Mouse (Mus musculus): ENCODE results near the gene Tmbim4. TPM values are rescaled to one million over a fixed set of nuclear protein-coding genes. Genes with fewer than 3 reads are reported as not detected.

Tmbim4 gene
- polyA plus RNA-seq (2015; fragmentation: Nextera tagmentation; extraction: Ambion mirVana) = 103 and 119 TPM in 2 replicates

DNA sequence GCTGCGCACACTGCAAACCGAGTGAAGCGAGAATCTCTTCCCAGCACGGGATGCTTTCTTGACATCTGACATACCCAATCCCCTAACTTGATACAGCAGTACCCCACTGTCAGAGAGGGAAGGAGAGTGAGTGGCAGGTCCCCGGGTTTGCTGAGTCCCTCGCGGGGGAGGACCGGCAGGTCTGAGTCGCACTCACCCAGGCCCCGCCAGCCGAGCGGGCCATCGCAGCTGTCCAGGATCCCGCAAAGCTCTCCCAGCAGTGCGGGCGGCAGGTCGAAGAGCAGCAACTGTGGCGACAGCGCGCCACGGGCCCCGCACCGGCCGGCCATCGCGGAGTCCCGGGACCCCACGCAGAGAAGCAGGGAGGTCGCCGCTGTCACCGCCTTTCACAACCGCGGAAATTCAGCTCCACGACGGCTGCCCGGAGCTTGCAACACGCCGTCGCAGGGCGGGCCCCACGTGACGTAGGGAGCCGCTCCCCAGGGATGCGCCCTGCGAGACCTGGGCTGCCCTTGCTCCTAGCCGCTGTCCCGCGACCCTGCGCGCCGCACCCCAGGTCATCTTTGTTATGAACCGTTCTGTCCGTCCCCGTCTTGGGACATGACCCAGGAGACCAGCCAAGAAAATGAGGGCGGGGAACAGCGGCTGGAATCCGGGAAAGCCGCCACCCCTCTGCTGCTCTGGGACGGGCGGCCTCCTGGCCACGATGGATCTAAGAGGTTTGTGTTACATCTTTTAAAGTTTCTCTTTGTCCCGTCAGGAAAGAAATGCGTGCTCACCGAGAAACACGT is at the start of gene Tmbim4:
Tmbim4 (plus strand) TSS at position 460 of the 791 bp plus-strand sequence.
- Histone ChIP-seq H3K4me2 (peak within 1 kb of the TSS; percentile 96), H3K4me1 (peaks cover 7% of the 10 kb centered on the region; the same call in 1 of the 2 replicates), H3K4me3 (peak within 1 kb of the TSS; percentile 65), H3K36me3 (no peaks in the 10 kb centered on the region), H3K27ac (replicated peaks) (no peak within 1 kb of the TSS), H3K9me3 (no peaks in the 10 kb centered on the region), H3K27me3 (replicated peaks) (peaks cover 40% of the 10 kb centered on the region), H3K9ac (peak within 1 kb of the TSS; percentile 77)
- WGBS = 2% methylated on average over 65 of the region's 65 CpGs
- ATAC-seq (ENCODE audit: extremely low read depth, insufficient number of reproducible peaks, low FRiP score, low TSS enrichment) = peak; percentile 77

DNA sequence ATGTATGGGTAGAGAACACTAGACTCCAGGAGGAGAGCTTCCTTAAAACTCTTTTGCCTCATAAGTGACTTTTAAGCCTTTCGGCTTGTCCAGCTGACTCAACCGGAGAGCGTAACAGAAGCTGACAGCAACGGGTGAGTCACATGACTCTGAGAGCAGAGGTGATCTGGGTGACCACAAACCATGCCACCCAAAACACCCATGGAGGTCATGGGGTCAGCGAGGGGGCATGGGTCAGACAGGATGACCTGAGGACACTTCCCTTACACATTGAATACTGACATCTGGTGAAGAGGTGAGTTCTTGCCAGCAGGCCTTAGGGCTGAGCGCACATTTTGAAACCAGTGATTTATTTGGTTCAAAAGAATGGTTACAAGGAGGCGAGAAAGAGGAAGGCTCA is 49.7 kb upstream of the Tmbim4 start:
- Histone ChIP-seq H3K9ac (no peak overlapping the region), H3K9me3 (no peaks in the 10 kb centered on the region; the same call in 1 of the 2 replicates), H3K4me3 (no peak overlapping the region), H3K4me2 (no peak overlapping the region), H3K36me3 (no peaks in the 10 kb centered on the region), H3K27ac (replicated peaks) (no peak overlapping the region), H3K27me3 (replicated peaks) (no peaks in the 10 kb centered on the region), H3K4me1 (no peaks in the 10 kb centered on the region)
- WGBS = 88% methylated on average over 7 of the region's 7 CpGs
- no peak for ATAC-seq (ENCODE audit: extremely low read depth, insufficient number of reproducible peaks, low FRiP score, low TSS enrichment)

DNA sequence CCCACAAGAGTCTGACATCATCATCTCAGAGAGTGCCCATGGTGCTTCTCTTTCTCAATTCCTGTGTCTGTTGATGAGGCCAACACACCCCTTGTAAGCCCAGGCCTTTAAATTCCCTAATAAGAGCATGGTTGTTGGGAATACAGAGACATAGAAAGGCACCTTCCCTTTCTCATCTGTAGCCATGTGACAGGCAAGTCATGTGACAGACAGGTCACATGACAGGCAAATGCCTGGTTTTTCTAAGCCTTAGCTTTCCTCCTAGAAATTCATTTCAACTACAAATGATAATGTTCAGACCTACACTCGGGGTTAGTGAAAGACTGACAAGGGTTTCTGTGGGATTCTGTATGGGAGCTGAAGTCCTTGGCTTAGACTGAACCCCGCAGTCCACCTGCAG is 47.5 kb upstream of the Tmbim4 start:
- H3K4me1 ChIP-seq = no peaks in the 10 kb centered on the region
- no peak for ATAC-seq (ENCODE audit: extremely low read depth, insufficient number of reproducible peaks, low FRiP score, low TSS enrichment)
- 76% methylated on average over 2 of the region's 2 CpGs for WGBS
- no peak overlapping the region for H3K4me2 ChIP-seq
- H3K9ac ChIP-seq = no peak overlapping the region
- H3K27me3 ChIP-seq (replicated peaks) = no peaks in the 10 kb centered on the region
- no peaks in the 10 kb centered on the region for H3K36me3 ChIP-seq
- no peak overlapping the region for H3K4me3 ChIP-seq
- H3K27ac ChIP-seq (replicated peaks) = no peak overlapping the region
- no peaks in the 10 kb centered on the region; the same call in 1 of the 2 replicates for H3K9me3 ChIP-seq

GRCm38 (mm10) chr10:120160533-120160932 is 40.9 kb upstream of the Tmbim4 start:
- no peak overlapping the region for H3K4me2 ChIP-seq
- H3K36me3 ChIP-seq = no peaks in the 10 kb centered on the region
- H3K27ac ChIP-seq (replicated peaks) = no peak overlapping the region
- WGBS = 69% methylated on average over 9 of the region's 9 CpGs
- no peak overlapping the region for H3K4me3 ChIP-seq
- no peak for ATAC-seq (ENCODE audit: extremely low read depth, insufficient number of reproducible peaks, low FRiP score, low TSS enrichment)
- no peak overlapping the region for H3K9ac ChIP-seq
- H3K4me1 ChIP-seq = no peaks in the 10 kb centered on the region
- no peaks in the 10 kb centered on the region for H3K27me3 ChIP-seq (replicated peaks)
- no peaks in the 10 kb centered on the region for H3K9me3 ChIP-seq

GRCm38 (mm10) chr10:120162840-120163239 is 38.5 kb upstream of the Tmbim4 start:
- WGBS = 76% methylated on average over 10 of the region's 10 CpGs
- Histone ChIP-seq H3K27me3 (replicated peaks) (no peaks in the 10 kb centered on the region), H3K4me2 (no peak overlapping the region), H3K4me1 (no peaks in the 10 kb centered on the region), H3K9ac (no peak overlapping the region), H3K27ac (replicated peaks) (no peak overlapping the region), H3K4me3 (no peak overlapping the region), H3K36me3 (no peaks in the 10 kb centered on the region), H3K9me3 (no peaks in the 10 kb centered on the region)
- ATAC-seq (ENCODE audit: extremely low read depth, insufficient number of reproducible peaks, low FRiP score, low TSS enrichment) = no peak

DNA sequence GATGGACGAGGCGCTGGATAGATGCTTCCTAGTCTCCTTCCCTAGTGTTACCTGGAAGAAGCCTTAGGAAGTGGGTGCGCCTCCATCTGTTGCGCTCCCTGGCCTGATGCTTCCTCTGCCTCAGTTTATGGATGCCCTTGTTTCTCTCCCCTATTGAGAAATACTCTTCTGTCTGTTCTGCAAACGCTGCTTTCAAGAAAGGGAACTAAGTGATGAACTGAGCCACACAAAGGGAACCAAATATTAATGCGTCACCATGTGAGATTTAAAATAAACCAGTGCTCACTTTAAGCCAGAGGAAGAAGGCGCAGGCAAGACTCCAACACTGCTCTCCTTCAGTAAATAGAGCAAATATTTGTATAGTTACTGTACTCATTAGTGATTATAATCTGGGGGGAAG is 37.9 kb upstream of the Tmbim4 start:
- Histone ChIP-seq H3K9ac (no peak overlapping the region), H3K9me3 (no peaks in the 10 kb centered on the region), H3K27me3 (replicated peaks) (no peaks in the 10 kb centered on the region), H3K4me1 (peaks cover 6% of the 10 kb centered on the region), H3K4me2 (no peak overlapping the region), H3K4me3 (no peak overlapping the region), H3K27ac (replicated peaks) (no peak overlapping the region), H3K36me3 (no peaks in the 10 kb centered on the region)
- no peak for ATAC-seq (ENCODE audit: extremely low read depth, insufficient number of reproducible peaks, low FRiP score, low TSS enrichment)
- WGBS = 86% methylated on average over 7 of the region's 7 CpGs

DNA sequence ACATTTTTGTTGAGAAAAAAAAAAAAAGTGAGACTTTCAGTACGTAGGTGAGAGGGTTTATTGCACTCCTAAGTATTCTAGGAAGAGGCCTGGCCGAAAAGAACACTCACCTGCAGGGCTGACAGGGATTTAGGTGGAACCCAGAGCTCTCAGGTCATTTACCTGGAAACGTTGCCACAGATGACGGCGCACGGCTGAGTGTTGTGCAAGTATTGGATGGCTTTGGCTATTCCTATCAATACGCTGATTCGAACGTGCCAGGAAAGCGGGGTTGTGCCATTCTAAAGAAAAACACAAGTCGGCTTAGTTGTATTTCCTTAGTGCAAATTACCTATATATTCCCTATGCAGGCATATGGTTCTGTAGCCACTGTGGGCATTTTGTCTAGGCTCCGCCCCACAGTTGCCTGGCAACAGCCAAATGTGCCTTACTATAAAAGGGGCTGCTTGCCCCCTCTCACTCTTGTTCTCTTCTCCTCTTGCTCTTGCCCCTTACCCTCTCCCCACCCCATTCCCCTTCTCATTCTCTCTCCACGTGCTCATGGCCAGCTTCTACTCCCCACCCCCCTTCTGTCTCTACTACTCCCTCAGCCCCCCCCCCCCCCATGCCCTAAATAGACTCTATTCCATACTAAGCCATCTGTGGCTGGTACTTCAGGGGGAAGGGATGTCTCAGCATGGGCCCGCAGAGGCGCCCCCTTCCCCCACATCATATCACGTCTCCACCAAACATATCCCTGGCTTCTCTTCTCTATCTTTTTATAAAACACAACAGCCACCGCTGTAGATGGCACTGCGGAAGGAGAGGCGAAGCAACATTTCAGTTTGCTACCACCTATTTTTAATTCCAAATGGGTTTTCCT is 36.2 kb upstream of the Tmbim4 start:
- no peak overlapping the region for H3K9ac ChIP-seq
- no peaks in the 10 kb centered on the region for H3K9me3 ChIP-seq
- H3K4me2 ChIP-seq = no peak overlapping the region
- H3K36me3 ChIP-seq = no peaks in the 10 kb centered on the region
- 85% methylated on average over 19 of the region's 19 CpGs for WGBS
- H3K4me1 ChIP-seq = peaks cover 15% of the 10 kb centered on the region
- H3K4me3 ChIP-seq = no peak overlapping the region
- ATAC-seq (ENCODE audit: extremely low read depth, insufficient number of reproducible peaks, low FRiP score, low TSS enrichment) = no peak
- H3K27ac ChIP-seq (replicated peaks) = no peak overlapping the region
- no peaks in the 10 kb centered on the region for H3K27me3 ChIP-seq (replicated peaks)

GRCm38 (mm10) chr10:120165793-120166503 is 35.4 kb upstream of the Tmbim4 start:
- WGBS = 85% methylated on average over 17 of the region's 17 CpGs

DNA sequence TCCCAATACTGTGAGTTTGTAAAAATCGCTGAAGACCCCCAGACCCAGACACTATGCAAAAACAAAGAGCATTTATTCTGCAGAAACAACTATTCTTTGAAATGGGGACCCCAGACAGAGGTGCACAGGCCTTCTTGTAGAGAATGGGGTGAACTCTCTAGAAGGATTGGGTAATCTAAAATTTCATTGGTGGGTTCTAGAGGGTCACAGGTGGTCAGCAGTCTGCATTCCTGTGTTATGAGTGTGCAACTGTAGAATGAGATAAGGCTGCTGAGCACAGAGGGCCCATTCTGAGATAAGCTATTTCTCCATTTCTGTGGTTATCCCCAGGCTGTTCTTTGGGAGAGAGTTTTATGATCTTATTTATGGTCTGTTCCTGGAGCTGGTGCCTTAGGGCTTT is 33.3 kb upstream of the Tmbim4 start:
- H3K27me3 ChIP-seq (replicated peaks) = no peaks in the 10 kb centered on the region
- H3K9me3 ChIP-seq = no peaks in the 10 kb centered on the region
- H3K4me1 ChIP-seq = peaks cover 15% of the 10 kb centered on the region
- H3K4me2 ChIP-seq = no peak overlapping the region
- WGBS = 77% methylated on average over 1 of the region's 1 CpGs
- H3K27ac ChIP-seq (replicated peaks) = no peak overlapping the region
- no peak overlapping the region for H3K4me3 ChIP-seq
- no peak overlapping the region for H3K9ac ChIP-seq
- H3K36me3 ChIP-seq = no peaks in the 10 kb centered on the region
- ATAC-seq (ENCODE audit: extremely low read depth, insufficient number of reproducible peaks, low FRiP score, low TSS enrichment) = no peak

More at GRCm38 (mm10) chr10:120165793-120166503, 35.4 kb upstream of the Tmbim4 start:
- no peaks in the 10 kb centered on the region for H3K36me3 ChIP-seq
- ATAC-seq (ENCODE audit: extremely low read depth, insufficient number of reproducible peaks, low FRiP score, low TSS enrichment) = no peak
- no peak overlapping the region for H3K4me3 ChIP-seq
- H3K9ac ChIP-seq = no peak overlapping the region
- no peaks in the 10 kb centered on the region for H3K9me3 ChIP-seq
- H3K4me2 ChIP-seq = no peak overlapping the region
- H3K27me3 ChIP-seq (replicated peaks) = no peaks in the 10 kb centered on the region
- H3K27ac ChIP-seq (replicated peaks) = no peak overlapping the region
- peaks cover 15% of the 10 kb centered on the region for H3K4me1 ChIP-seq

- Histone ChIP-seq H3K4me2 (no peak overlapping the region), H3K9ac (no peak overlapping the region), H3K9me3 (no peaks in the 10 kb centered on the region), H3K36me3 (no peaks in the 10 kb centered on the region), H3K27ac (replicated peaks) (no peak overlapping the region), H3K4me1 (peaks cover 15% of the 10 kb centered on the region), H3K4me3 (no peak overlapping the region), H3K27me3 (replicated peaks) (no peaks in the 10 kb centered on the region)
- no peak for ATAC-seq (ENCODE audit: extremely low read depth, insufficient number of reproducible peaks, low FRiP score, low TSS enrichment)
- 45% methylated on average over 10 of the region's 10 CpGs for WGBS
Measured at GRCm38 (mm10) chr10:120169064-120169463, 32.3 kb upstream of the Tmbim4 start.

- Histone ChIP-seq H3K9ac (no peak overlapping the region), H3K4me1 (peaks cover 15% of the 10 kb centered on the region), H3K27ac (replicated peaks) (no peak overlapping the region), H3K4me3 (no peak overlapping the region), H3K27me3 (replicated peaks) (no peaks in the 10 kb centered on the region), H3K36me3 (no peaks in the 10 kb centered on the region), H3K4me2 (no peak overlapping the region), H3K9me3 (no peaks in the 10 kb centered on the region)
- WGBS = 71% methylated on average over 5 of the region's 5 CpGs
- no peak for ATAC-seq (ENCODE audit: extremely low read depth, insufficient number of reproducible peaks, low FRiP score, low TSS enrichment)
Measured at GRCm38 (mm10) chr10:120169841-120170240, 31.5 kb upstream of the Tmbim4 start.

Measured in heart, embryonic 13.5 days (tissue).